Mouse (Mus musculus) stomach, postnatal 0 days (tissue): ENCODE results near the gene Usp31.

ENCODE experiments used
- CTCF ChIP-seq: IDR thresholded peaks from 2 replicates; pipeline ENCODE4 v1.5.1; 2016; ENCODE audit warnings: antibody characterized with exemption, low read depth, mild to moderate bottlenecking, moderate library complexity
- EP300 ChIP-seq: optimal IDR thresholded peaks from 2 replicates; pipeline ENCODE3; 2016; ENCODE audit warnings: antibody characterized with exemption

DNA sequence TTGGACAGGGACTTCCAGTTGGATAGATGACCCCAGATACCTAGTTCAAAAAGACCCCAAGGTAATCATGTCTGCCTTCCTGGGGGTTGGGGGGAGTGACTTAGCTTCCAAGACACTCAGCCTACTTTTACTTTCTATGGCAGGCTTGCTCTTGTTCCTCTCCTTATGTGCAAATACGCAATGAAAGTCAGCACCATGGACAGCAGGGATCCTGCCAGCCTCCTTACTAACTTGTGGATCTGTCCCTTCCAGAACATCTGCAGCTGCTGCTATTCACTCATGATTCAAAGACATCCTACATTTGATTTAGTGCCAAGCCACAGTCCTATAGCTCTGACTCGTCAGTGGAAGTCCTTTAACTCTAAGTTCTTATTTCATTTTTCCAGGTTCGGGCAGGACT, 110.7 kb downstream of the Usp31 start:
- TF ChIP-seq CTCF (no peak), EP300 (no peak)
